Mouse (Mus musculus) neural tube, embryonic 11.5 days (tissue): ENCODE measurements around the gene Olfr876. TPM values are rescaled to one million over a fixed set of nuclear protein-coding genes. Genes with fewer than 3 reads are reported as not detected.
A peak's percentile ranks its signal among the peaks of the same experiment; 100 is the strongest.
"Not testable (repeated sequence)": the region's sequence is repeated elsewhere in the genome, so short reads cannot be mapped to it uniquely, and the experiment has no call there.

Source experiments
- ATAC-seq: fragments of 200-750 bp; cut with Nextera tagmentation; 2 replicates; pipeline ENCODE4 v1.8.0; 2017; ENCODE audit warnings: moderate number of reproducible peaks, mild to moderate bottlenecking, moderate TSS enrichment, moderate library complexity; ENCODE audit not compliant: insufficient read depth, low FRiP score, low TSS enrichment
- DNase-seq: peaks from one replicate; pipeline ENCODE4 v3.0.0-alpha.2; 2015; ENCODE audit warnings: low spot score
- H3K27ac ChIP-seq: fragments of 300-500 bp; sonication (generic); 2 replicates; pipeline ENCODE4 v1.5.1; 2014; ENCODE audit warnings: low read depth, mild to moderate bottlenecking, low read length
- H3K27me3 ChIP-seq: fragments of 300-500 bp; sonication (generic); 2 replicates; pipeline ENCODE4 v1.6.1; 2014; ENCODE audit warnings: mild to moderate bottlenecking, low read length, mixed read lengths; ENCODE audit not compliant: control insufficient read depth, insufficient read depth
- H3K36me3 ChIP-seq: fragments of 300-500 bp; sonication (generic); 2 replicates; pipeline ENCODE4 v1.6.1; 2014; ENCODE audit warnings: mild to moderate bottlenecking, low read length, moderate library complexity, mixed read lengths; ENCODE audit not compliant: control insufficient read depth, insufficient read depth
- H3K4me1 ChIP-seq: fragments of 300-500 bp; sonication (generic); 2 replicates; pipeline ENCODE4 v1.6.1; 2014; ENCODE audit warnings: low read length, mixed read lengths; ENCODE audit not compliant: control insufficient read depth, insufficient read depth
- H3K4me2 ChIP-seq: fragments of 300-500 bp; sonication (generic); 2 replicates; pipeline ENCODE4 v1.6.1; 2014; ENCODE audit warnings: low read depth, mild to moderate bottlenecking, moderate library complexity
- H3K4me3 ChIP-seq: fragments of 300-500 bp; sonication (generic); 2 replicates; pipeline ENCODE4 v1.5.1; 2014; ENCODE audit warnings: low read depth, low read length
- H3K9ac ChIP-seq: fragments of 300-500 bp; sonication (generic); 2 replicates; pipeline ENCODE4 v1.6.1; 2014; ENCODE audit warnings: mild to moderate bottlenecking, low read length
- H3K9me3 ChIP-seq: fragments of 300-500 bp; sonication (generic); 2 replicates; pipeline ENCODE4 v1.6.1; 2016; ENCODE audit warnings: low read length; ENCODE audit not compliant: control insufficient read depth
- WGBS: fragments of 180-500 bp; shearing (Covaris S2); extraction: QIAGEN DNeasy Blood & Tissue Kit; methylation state at CpG from one replicate; pipeline ENCODE4 v1.1.7; 2014; 5-methylcytosine and 5-hydroxymethylcytosine counted together
- polyA plus RNA-seq: library from polyadenylated mRNA; unstranded; fragments of >200 nt; fragmentation: Nextera tagmentation; extraction: Ambion mirVana; gene quantifications from 2 replicates; pipeline ENCODE4 v1.2.1, GENCODE M21; 2014

Olfr876 gene
- polyA plus RNA-seq = not detected in 2 replicates

- no peaks in the 10 kb centered on the region for H3K27me3 ChIP-seq
- no peak within 1 kb of the TSS for H3K27ac ChIP-seq
- no peaks in the 10 kb centered on the region for H3K4me1 ChIP-seq
- H3K4me3 ChIP-seq = no peak within 1 kb of the TSS
- H3K9ac ChIP-seq = no peak within 1 kb of the TSS
- no peak for ATAC-seq
- H3K9me3 ChIP-seq = no peaks in the 10 kb centered on the region
- no peaks in the 10 kb centered on the region for H3K36me3 ChIP-seq
- no peak within 1 kb of the TSS for H3K4me2 ChIP-seq
- no peak for DNase-seq
Observed at GRCm38 (mm10) chr9:37802731-37803130, at the start of gene Olfr876. TSS of gene Olfr876 (plus strand) at chr9:37803031.

DNA sequence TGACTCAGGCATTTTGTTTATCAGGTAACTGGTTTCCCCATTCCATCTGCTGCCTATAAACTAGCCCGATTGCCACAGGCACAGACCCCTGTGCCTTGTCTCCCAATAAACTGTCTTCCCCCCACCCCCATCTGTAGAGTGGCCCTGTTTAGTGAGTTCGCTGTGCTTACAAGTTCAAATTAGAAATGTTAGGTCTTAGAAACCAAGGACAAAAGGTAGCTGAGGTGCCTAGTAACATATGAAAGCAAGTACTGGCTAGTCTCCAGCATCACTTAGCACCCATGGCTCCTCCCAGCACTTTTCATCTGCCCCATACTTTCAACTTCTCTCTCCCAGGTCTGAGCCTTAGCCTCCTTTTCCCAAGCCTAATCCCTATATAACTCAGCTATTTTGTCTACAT is 41.1 kb upstream of the Olfr876 start:
- H3K4me1 ChIP-seq = no peaks in the 10 kb centered on the region
- no peak overlapping the region for H3K4me3 ChIP-seq
- no peaks in the 10 kb centered on the region for H3K9me3 ChIP-seq
- H3K27ac ChIP-seq = no peak overlapping the region
- H3K36me3 ChIP-seq = no peaks in the 10 kb centered on the region
- 72% methylated on average over 2 of the region's 2 CpGs for WGBS
- H3K27me3 ChIP-seq = no peaks in the 10 kb centered on the region
- DNase-seq = no peak
- no peak overlapping the region for H3K4me2 ChIP-seq
- H3K9ac ChIP-seq = no peak overlapping the region
- no peak for ATAC-seq

DNA sequence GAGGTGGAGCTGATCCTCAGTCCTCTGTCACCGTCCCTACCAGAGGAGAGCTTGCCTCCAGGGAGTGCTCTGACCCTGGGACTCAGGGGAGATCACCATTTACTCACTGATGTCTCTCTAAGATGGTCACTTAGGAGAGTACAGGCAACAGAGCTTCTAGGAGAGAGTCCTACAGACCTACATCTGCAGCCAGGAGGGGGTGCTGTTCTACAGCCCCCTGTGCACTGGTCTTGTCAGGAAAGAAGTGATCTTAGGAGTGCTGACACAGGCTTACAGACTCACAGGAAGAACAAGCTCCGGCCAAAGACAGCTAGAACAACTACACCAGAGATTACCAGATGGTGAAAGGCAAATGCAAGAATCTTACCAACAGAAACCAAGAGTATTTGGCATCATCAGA is 40.3 kb upstream of the Olfr876 start:
- no peaks in the 10 kb centered on the region for H3K4me1 ChIP-seq

DNA sequence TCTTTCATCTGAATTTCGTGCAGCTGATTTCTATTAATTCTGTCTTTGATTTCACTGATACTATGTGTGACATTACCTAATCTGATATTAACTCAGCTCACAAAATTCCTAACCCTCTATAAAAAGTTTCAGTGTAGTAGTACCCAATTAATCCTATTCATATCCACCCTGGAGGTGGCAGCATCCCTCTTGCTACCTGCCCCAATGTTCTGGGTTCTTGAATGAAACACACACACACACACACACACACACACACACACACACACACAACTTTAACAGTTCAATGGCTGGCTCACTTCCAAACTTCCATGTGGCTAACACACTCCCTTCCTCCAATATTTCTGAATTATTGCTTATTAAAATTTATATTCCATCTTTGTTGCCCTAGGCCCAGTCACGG is 32.2 kb upstream of the Olfr876 start:
- no peaks in the 10 kb centered on the region for H3K9me3 ChIP-seq
- H3K27me3 ChIP-seq = no peaks in the 10 kb centered on the region
- H3K36me3 ChIP-seq = no peaks in the 10 kb centered on the region
- WGBS = 79% methylated on average over 2 of the region's 2 CpGs
- no peak overlapping the region for H3K4me2 ChIP-seq
- no peak overlapping the region for H3K27ac ChIP-seq
- no peaks in the 10 kb centered on the region for H3K4me1 ChIP-seq
- H3K9ac ChIP-seq = no peak overlapping the region
- no peak overlapping the region for H3K4me3 ChIP-seq
- ATAC-seq (no peak), DNase-seq (no peak)

More for the DNA sequence above, 40.3 kb upstream of the Olfr876 start:
- no peak overlapping the region for H3K27ac ChIP-seq
- no peak for DNase-seq
- no peaks in the 10 kb centered on the region for H3K27me3 ChIP-seq
- no peak overlapping the region for H3K9ac ChIP-seq
- 68% methylated on average over 2 of the region's 2 CpGs for WGBS
- H3K9me3 ChIP-seq = no peaks in the 10 kb centered on the region
- no peak for ATAC-seq
- no peaks in the 10 kb centered on the region for H3K36me3 ChIP-seq
- no peak overlapping the region for H3K4me3 ChIP-seq
- no peak overlapping the region for H3K4me2 ChIP-seq

DNA sequence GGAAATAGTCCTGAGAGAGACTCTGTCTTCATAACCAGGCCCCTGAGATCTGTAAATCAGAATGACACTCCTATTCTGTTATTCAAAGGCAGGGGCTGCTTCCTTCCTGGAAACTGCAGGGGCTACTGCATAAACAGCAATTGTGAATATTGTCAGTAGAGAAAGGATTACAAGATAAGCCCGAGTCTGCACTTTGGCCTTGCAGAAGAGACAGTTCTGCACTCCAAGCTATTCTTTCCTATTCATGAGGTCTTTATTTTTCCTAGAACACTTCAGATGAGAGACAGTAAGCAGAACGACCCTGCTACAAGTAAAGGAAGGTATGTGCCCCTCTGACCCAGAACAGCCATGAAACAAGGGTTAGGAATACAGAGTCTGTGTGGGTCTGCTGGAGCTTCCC is 31.1 kb upstream of the Olfr876 start, which contains the start of gene Olfr875:
TSS of gene Olfr875 (plus strand) at position 99 of the 400 bp plus-strand sequence.
- Histone ChIP-seq H3K27ac (no peak within 1 kb of the TSS), H3K9ac (no peak within 1 kb of the TSS), H3K36me3 (no peaks in the 10 kb centered on the region), H3K4me1 (no peaks in the 10 kb centered on the region), H3K4me3 (no peak within 1 kb of the TSS), H3K4me2 (no peak within 1 kb of the TSS), H3K9me3 (no peaks in the 10 kb centered on the region), H3K27me3 (no peaks in the 10 kb centered on the region)
- WGBS = 37% methylated on average over 2 of the region's 2 CpGs
- ATAC-seq = no peak
- DNase-seq = no peak

DNA sequence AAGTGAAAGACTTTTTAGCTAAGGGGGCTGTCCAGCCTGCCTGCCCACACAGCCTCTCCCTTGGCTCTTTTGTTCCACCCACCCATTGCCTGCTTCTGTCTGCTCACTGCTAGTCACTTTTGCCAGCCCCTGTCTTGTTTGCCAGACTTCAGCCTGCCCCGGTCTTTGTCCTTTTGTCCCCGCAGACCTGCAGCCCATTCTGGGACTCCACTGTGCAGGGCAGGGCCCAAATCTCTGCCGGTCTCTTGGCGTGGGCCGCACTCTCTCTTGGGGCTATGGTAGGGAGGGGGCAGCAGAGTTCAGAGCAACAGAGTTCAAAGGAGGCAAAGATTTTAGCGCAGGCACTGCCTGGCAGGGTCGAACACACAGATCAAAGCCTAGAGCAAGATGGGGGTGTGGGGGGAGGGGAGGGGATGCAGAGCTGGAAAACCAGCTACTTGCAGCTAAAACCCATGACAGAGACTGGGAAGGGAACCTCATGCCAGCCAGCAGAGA is 20.0 kb upstream of the Olfr876 start:
- Histone ChIP-seq H3K9me3 (no peaks in the 10 kb centered on the region), H3K4me3 (peak overlapping the region; percentile 12; the same call in 1 of the 2 replicates), H3K27ac (peak overlapping the region; percentile 76), H3K27me3 (no peaks in the 10 kb centered on the region), H3K4me1 (peaks cover 5% of the 10 kb centered on the region; the same call in 1 of the 2 replicates), H3K36me3 (no peaks in the 10 kb centered on the region), H3K9ac (peak overlapping the region; percentile 70), H3K4me2 (peak overlapping the region; percentile 44)
- peak; percentile 90 for ATAC-seq
- WGBS = 2% methylated on average over 7 of the region's 7 CpGs
- peak; percentile 61 for DNase-seq

- not testable (repeated sequence) for H3K27ac ChIP-seq, H3K4me3 ChIP-seq, H3K36me3 ChIP-seq, H3K9me3 ChIP-seq, DNase-seq, H3K9ac ChIP-seq, H3K4me2 ChIP-seq, H3K4me1 ChIP-seq, H3K27me3 ChIP-seq
- WGBS = 78% methylated on average over 8 of the region's 15 CpGs
- peak; percentile 55 for ATAC-seq
Observed at GRCm38 (mm10) chr9:37783394-37784387, 19.1 kb upstream of the Olfr876 start.

DNA sequence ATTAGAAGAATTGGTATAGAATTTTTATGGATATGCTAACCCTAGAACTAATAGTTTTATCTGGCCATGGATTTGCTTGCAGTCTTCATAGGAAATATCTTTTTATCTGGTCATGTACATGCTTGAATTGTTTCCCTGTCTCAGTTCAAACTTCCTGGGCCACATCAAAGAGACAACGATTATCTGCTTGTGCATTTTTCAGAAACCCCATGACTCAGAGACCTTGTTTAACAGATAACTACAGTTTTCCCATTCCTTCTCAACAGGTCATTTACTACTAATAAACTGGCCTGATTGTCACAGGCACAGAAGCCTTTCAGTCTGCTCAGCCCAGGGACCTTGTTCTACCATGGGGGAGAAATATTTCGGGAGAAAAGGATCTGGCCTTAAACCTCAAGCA is 16.4 kb upstream of the Olfr876 start:
- Histone ChIP-seq H3K9me3 (no peaks in the 10 kb centered on the region), H3K9ac (no peak overlapping the region), H3K4me2 (no peak overlapping the region), H3K27me3 (no peaks in the 10 kb centered on the region), H3K4me1 (peaks cover 5% of the 10 kb centered on the region; the same call in 1 of the 2 replicates), H3K4me3 (no peak overlapping the region), H3K27ac (no peak overlapping the region), H3K36me3 (no peaks in the 10 kb centered on the region)
- 83% methylated on average over 2 of the region's 2 CpGs for WGBS
- ATAC-seq = no peak
- DNase-seq = no peak

DNA sequence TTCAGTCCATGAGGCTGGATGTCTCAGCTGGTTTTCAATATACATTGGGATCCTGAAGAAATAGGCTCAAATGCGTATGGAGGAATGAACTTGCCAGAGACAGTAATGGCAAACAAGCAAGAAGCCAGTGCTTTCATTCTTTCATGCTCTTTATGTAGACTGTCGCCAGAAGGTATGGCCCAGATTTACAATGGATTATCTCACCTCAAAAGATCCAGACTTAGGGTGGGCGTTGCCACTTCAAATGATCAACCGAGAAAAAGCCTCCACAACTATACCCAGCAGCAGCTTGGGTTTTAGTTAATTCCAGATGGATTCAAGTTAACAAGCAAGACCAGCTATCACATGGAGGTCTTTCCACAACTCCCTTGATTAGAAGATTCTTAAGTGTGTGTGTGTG is 776 bp upstream of the Olfr876 start:
- no peak for DNase-seq
- H3K9ac ChIP-seq = no peak overlapping the region
- WGBS = 85% methylated on average over 4 of the region's 4 CpGs
- H3K27me3 ChIP-seq = no peaks in the 10 kb centered on the region
- ATAC-seq = no peak
- no peaks in the 10 kb centered on the region for H3K9me3 ChIP-seq
- H3K36me3 ChIP-seq = no peaks in the 10 kb centered on the region
- no peak overlapping the region for H3K27ac ChIP-seq
- H3K4me1 ChIP-seq = no peaks in the 10 kb centered on the region
- no peak overlapping the region for H3K4me3 ChIP-seq
- H3K4me2 ChIP-seq = no peak overlapping the region
